Mouse (Mus musculus): ENCODE measurements at regions not wholly inside any gene's neighbourhood (a gene's known extent, or its start where the extent isn't known, plus 50 kb on each side); places are given as distances from the start of the nearest gene placed in this dataset.

DNA sequence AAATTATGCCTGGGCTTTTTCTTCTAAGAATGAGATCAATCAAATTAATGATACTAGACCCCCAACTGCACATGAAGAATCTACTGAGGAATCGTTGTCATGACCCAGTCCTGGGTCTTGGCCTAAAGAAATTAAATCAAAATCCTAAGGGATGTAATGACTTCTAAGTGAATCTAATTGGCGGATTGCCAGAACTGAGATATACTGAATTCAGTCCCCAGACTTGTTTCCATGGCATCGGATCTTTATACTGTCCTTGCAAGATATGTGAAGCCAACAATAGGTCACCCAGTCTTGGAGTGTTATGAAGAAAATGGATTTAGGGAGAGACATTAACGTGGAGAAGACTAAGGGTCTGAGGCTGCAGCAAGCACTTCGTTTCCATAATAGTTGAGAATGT lies 360.4 kb upstream of the Kif18a start:
- Histone ChIP-seq H3K27ac (replicated peaks) (no peak overlapping the region), H3K4me3 (no peak overlapping the region), H3K27me3 (replicated peaks) (no peaks in the 10 kb centered on the region), H3K9me3 (no peaks in the 10 kb centered on the region), H3K4me1 (no peaks in the 10 kb centered on the region), H3K4me2 (no peak overlapping the region), H3K36me3 (no peaks in the 10 kb centered on the region), H3K9ac (no peak overlapping the region)
- no peak for ATAC-seq (ENCODE audit: extremely low read depth, insufficient number of reproducible peaks, low FRiP score, low TSS enrichment)
- WGBS: 69% methylated on average over 5 of the region's 5 CpGs

DNA sequence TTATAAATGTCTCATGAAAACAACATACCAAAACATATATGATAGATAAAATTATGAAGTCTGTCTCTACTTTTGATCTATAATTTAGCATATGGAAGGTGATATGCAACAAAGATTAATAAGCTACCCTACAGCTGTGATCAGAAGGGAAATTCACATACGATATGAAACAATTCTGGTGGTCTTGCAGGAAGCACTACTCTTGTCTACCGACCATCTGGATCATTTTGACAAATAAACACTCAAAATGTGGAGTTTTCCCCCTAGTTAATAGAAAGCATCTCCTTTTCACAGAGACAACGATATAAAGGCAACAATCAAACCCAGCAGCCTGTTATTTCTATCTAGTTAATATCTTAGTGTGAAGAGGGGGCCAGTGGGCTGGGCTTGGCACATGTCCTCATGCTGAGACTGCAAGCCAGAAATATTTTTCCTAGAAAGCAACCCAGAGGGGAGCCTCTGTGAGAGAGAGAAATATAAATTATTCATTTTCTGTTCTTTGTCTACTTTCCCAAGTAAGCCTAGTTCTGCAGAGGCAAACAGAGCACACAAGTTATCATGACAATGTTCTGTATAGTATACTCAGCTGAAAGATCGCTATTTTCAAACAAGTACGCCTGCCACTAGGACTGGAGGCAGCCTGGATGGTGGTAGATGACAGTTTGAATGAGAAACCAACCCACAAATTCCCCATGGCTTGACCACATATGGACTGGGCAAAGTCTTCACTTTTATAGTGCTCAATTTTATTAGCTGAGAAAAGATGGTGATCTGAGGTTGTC lies 344.4 kb upstream of the Kif18a start:
- H3K36me3 ChIP-seq: no peaks in the 10 kb centered on the region
- 55% methylated on average over 5 of the region's 5 CpGs for WGBS

GRCm38 (mm10) chr2:108980921-108981320 lies 299.6 kb upstream of the Kif18a start:
- Histone ChIP-seq H3K4me3 (no peak overlapping the region), H3K9ac (no peak overlapping the region), H3K36me3 (no peaks in the 10 kb centered on the region), H3K4me1 (no peaks in the 10 kb centered on the region), H3K27me3 (replicated peaks) (no peaks in the 10 kb centered on the region), H3K4me2 (no peak overlapping the region), H3K9me3 (no peaks in the 10 kb centered on the region), H3K27ac (replicated peaks) (no peak overlapping the region)
- WGBS: 81% methylated on average over 5 of the region's 5 CpGs
- no peak for ATAC-seq (ENCODE audit: extremely low read depth, insufficient number of reproducible peaks, low FRiP score, low TSS enrichment)

More for the DNA sequence above, 344.4 kb upstream of the Kif18a start:
- Histone ChIP-seq H3K9ac (no peak overlapping the region), H3K4me1 (no peaks in the 10 kb centered on the region), H3K4me2 (no peak overlapping the region), H3K27ac (replicated peaks) (no peak overlapping the region), H3K27me3 (replicated peaks) (no peaks in the 10 kb centered on the region), H3K9me3 (no peaks in the 10 kb centered on the region), H3K4me3 (no peak overlapping the region)
- no peak for ATAC-seq (ENCODE audit: extremely low read depth, insufficient number of reproducible peaks, low FRiP score, low TSS enrichment)

GRCm38 (mm10) chr2:109016223-109016622 lies 264.3 kb upstream of the Kif18a start:
- no peaks in the 10 kb centered on the region for H3K27me3 ChIP-seq (replicated peaks)
- no peak overlapping the region for H3K4me3 ChIP-seq
- H3K9ac ChIP-seq: no peak overlapping the region
- no peaks in the 10 kb centered on the region for H3K4me1 ChIP-seq
- 38% methylated on average over 1 of the region's 1 CpGs for WGBS
- no peak overlapping the region for H3K4me2 ChIP-seq
- H3K36me3 ChIP-seq: no peaks in the 10 kb centered on the region
- ATAC-seq (ENCODE audit: extremely low read depth, insufficient number of reproducible peaks, low FRiP score, low TSS enrichment): no peak
- no peak overlapping the region for H3K27ac ChIP-seq (replicated peaks)
- no peaks in the 10 kb centered on the region; the same call in 1 of the 2 replicates for H3K9me3 ChIP-seq

- no peaks in the 10 kb centered on the region for H3K36me3 ChIP-seq
- no peaks in the 10 kb centered on the region; the same call in 1 of the 2 replicates for H3K9me3 ChIP-seq
- no peak overlapping the region for H3K9ac ChIP-seq
- no peak overlapping the region for H3K27ac ChIP-seq (replicated peaks)
- ATAC-seq (ENCODE audit: extremely low read depth, insufficient number of reproducible peaks, low FRiP score, low TSS enrichment): no peak
- WGBS: 58% methylated on average over 1 of the region's 1 CpGs
- no peaks in the 10 kb centered on the region for H3K4me1 ChIP-seq
- no peak overlapping the region for H3K4me2 ChIP-seq
- H3K27me3 ChIP-seq (replicated peaks): no peaks in the 10 kb centered on the region
- no peak overlapping the region for H3K4me3 ChIP-seq
Measured at GRCm38 (mm10) chr2:109017018-109017707, 263.4 kb upstream of the Kif18a start.

DNA sequence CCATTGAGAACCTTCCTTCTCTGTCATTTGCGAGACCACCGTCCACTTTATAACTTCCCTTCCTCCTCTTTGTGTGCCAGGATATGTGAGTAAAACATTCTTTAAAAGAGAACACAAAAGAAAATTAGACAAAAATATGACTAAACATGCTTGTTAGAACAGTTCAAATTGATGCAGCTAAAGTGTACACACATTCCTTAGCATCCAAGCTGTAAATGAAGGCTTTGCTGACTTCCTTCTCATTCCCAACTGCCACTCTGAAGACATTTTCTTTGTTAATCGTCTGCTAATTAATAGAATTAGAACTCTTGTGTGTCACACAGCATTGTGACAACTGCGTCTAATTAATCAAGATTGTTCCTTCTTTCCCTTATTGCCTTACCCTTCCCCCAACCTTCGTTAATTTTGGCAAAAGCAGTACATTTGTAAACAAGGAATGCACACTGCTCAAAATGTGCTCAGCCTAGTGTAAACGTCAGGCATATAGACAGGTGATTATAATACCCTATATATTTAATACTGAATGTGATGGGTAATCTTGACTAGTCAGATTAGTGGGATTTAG lies 242.3 kb upstream of the Kif18a start:
- no peaks in the 10 kb centered on the region for H3K36me3 ChIP-seq
- no peaks in the 10 kb centered on the region for H3K4me1 ChIP-seq
- H3K4me3 ChIP-seq: no peak overlapping the region
- ATAC-seq (ENCODE audit: extremely low read depth, insufficient number of reproducible peaks, low FRiP score, low TSS enrichment): no peak
- H3K9ac ChIP-seq: no peak overlapping the region
- no peaks in the 10 kb centered on the region for H3K9me3 ChIP-seq
- no peak overlapping the region for H3K4me2 ChIP-seq
- H3K27me3 ChIP-seq (replicated peaks): no peaks in the 10 kb centered on the region
- WGBS: 74% methylated on average over 6 of the region's 6 CpGs
- no peak overlapping the region for H3K27ac ChIP-seq (replicated peaks)

Data from heart, embryonic 13.5 days (tissue).